Mouse (Mus musculus) MEL-GATA-1-ER (cell line): ENCODE results near the gene Ccdc69.
"Not testable (repeated sequence)": the region's sequence is repeated elsewhere in the genome, so short reads cannot be mapped to it uniquely, and the experiment has no call there.

Experiments
- DNase-seq: peaks from one replicate; pipeline ENCODE4 v3.0.0-alpha.2; 2012; ENCODE audit warnings: low read depth; ENCODE audit errors: extremely low read depth

Ccdc69 gene

DNA sequence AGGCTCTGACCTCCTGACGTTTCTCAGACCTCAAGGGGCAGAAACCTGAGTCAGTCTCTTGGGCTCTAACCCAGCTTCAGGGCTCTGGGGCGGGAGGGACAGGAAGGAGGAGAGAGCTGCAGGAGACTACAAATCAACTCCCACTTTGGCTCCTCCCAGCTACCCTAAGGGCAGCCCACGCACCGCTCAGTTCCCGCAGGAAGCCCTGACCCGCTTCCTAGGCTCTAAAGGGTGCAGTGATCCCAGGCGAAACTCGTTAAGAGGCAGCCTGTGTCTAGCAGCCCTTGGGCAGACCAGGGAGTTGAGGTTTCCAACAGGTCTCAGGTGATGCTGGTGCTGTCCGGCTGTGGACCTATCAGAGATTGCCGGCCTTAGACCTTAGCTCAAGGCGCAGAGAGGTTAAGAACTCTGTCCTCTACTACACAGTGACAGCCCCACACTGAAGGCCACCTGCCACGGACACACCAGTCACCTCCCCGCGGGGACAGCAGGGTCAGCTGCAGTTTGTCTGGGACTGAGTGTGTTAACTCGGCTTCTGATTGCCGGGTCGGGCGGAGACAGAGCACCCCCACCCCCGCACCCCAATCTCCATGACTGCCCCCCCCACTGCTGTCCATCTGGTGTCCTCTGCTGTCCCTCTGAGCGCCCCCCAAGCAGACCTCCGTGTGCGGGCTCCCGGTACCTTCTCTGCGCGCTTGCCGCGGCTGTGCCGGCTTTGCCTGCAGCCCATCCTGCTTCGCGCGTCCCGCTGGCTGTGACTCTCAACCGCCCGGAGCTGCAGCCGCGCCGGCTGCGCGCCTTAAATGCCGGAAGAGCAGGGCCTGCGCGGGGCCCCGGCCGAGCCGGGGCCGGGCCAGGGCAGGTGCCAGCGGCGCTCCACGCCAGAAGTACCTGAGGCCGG, at the start of gene Ccdc69:
Gene Ccdc69, minus strand, starts transcription at position 801 of the 901 bp plus-strand sequence.
- DNase-seq, result peak; percentile 31

DNA sequence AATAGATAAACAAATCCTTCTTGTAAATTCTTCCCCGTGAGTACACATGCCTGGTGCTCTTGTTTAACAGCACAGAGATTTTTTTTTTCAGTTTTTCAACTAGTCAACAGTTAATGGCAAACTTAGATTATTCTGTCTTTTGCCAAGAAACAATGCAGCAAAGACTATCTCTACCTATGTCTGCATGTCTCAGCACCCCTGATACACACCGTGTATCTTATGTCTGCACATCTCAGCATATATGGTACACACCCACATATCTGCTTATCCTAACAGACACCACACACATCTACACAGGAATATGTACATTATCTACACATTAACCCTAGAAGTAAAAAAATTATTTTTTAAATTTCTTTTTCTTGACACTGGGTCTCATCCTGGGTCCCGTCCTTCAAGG, 48.7 kb upstream of the Ccdc69 start:
- DNase-seq, result no peak

DNA sequence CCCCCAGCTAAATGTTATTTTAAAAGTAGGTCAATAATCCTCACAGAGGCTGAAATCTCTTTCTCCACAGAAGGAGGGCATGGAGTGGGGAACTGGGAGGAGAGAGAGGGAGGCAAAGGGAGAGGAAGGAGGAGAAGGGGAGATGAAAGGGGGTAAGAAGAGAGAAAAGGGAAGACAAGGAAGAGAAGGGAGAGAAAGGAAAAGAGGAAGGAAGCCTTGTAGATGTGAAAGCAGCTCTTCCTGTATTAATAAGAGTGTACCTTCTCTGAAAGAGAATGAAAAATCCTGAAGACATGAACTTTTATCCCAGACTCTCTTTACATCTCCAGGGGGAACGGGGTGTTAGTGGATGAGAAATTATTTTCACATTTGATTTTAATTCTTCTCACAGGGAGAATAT, 43.5 kb upstream of the Ccdc69 start:
- no peak for DNase-seq

DNA sequence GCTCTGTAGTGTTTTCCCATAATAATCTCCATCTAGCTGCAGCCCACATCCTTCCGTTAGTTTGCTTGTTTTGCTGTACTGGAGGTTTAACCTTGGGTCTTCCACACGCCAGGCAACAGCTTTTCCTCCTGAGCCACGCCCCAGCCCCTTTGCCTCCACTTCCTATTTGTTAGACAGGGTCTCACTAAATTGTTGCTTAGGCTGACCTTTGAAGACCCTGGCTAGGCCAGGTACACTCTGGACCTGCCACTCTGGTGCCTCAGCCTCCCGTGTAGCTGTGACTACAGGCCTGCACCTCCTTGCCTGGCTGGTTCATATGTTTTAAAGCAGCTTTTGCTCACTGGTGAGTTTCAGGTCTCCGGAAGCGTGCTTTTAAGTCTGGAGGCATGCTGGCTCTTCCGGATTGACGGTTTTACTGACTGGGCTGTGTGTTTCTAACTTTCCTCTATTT, 42.9 kb upstream of the Ccdc69 start:
- no peak for DNase-seq

DNA sequence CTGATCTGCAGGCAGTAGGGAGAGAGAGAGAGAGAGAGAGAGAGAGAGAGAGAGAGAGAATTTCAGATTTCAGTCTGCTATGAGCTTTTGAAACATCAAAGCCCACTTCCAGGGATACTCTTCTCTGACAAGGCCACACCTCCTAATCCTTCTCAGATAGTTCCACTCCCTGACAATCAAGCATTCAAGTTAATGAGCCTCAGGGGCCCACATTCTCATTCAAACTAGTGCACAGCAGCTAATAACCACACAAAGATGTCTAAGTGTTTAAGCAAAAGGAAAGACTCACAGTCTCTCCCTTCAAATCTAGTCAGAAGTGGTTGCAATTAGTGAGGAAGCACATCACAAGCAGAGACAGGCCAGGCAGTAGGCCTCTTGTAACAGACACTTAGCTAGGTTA, 42.3 kb upstream of the Ccdc69 start:
- no peak for DNase-seq

DNA sequence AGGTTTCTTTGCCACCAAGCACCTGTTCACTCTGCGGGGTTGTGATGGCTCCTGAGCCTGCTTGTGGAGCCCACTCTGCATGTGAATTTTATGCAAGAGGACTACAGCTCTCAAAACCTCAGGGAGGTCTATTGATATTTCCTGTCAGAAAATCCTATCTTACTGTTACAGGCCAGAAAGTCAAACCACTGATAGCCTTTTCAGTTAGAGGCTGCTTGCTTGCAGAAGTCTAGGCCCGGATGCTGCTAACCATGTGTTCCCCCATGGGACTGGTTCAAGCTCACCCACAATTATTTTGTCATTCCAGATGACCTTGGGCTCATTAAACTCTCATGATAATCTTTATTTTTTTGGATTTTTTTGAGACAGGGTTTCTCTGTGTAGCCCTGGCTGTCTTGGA, 39.1 kb upstream of the Ccdc69 start:
- no peak for DNase-seq

DNA sequence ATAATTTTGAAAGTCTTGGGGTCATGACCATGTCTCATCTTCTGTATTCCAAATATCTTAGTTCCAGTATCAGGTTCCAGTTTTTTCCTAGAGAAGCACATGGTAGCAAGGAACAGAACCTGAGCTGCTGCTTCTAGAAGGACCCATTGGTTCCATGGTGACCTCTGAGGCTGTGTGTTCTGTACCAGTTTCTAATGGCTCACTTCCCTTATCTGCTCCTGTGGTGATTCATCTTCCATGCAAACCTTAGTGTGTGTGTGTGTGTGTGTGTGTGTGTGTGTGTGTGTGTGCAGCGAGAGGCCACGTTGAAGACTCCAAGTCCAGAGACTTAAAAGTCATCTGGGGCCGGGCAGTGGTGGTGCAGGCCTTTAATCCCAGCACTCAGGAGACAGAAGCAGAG, 38.1 kb upstream of the Ccdc69 start:
- no peak for DNase-seq

DNA sequence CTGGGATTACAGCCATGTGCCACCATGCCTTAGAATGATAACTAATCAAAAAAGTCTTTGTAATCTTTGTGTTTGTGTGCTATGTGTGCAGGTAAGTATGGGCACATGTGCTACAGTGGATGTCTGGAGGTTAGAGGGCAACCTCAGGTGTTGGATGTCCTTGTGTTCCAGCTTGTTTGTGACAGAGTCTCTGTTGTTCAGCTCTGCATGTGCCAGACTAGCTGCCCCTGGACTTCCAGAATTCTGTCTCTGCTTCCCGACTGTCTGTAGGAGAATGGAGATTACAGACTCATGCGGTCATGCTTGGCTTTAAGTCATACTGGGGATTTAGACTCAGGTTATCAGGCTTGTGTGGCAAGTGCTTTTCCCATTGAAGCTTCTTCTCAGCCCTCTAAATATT, 36.4 kb upstream of the Ccdc69 start:
- no peak for DNase-seq

DNA sequence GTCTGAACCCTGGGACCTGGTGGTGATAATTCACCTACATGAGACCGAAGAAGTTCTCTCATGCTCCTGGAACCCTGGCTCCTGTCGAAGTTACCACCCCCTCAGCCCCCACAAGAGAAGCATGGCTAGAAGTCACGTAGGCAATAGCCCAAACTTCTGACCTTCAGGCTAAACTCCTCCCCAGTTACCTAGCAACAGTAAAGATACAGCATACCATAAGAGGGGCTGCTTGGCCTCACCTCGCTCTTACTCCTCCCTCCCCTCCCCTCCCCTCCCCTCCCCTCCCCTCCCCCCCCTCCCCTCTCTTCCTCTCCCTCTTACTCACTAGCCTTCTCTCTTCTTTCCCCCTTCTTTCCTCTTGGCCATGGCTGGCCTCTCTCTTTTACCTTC, 35.9 kb upstream of the Ccdc69 start:
- not testable (repeated sequence) for DNase-seq

DNA sequence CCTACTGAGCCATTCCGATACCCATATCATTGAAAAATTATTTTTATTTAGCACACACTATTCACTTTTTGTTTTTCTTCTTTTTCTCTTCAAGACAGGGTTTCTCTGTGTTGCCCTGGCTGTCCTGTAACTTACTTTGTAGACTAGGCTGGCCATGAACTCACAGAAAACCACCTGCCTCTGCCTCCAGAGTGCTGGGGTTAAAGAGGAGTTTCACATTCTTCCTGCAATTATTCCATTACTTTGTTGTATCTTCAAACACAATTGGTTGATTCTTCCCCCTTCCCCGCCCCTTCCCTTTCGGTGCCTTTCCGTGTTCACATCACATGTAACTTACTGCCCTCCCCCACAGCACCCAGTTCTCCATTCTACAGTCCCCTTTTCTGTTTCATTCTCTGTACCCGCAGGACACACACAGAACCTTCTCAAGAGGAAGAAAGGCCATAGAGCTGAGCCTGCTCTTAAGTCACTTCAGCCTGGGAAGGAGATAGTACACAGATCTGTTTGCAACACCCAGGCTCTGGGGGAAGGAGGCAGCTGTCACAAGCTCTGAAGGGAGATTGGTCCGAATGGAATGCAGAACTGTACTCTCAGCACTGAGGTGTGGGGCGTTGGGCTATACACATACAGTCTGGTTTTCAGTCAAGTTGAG, 35.4 kb upstream of the Ccdc69 start:
- peak; percentile 86 for DNase-seq

DNA sequence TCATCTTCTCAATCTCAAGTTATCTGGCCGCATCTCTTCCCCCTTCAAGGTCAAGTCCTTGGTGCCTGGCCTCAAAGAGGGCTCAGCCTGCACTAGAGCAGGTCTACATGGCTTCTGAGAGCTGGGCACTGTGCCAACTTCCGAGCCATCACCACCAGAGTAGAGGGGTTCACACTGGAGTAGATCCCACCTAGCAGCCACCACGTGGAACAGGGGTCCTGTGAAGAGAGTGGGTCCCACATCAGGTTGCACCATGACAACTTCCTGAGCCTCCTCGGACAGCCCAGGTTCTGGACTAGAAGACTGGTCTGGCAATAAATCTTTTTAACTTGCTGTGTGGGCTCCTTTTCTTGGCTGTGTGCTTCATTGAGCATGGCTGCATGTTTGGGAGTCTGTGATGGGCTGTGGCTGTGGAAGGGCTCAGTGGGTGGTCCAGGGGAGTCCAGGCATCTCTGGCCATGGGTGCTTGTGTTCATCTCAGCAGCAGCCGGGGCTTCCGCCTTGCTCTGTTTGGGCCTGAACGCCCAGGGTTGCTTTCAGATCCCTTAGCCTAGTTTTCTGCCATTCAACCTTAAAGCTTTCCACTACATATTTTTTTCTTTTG, 32.7 kb upstream of the Ccdc69 start:
- DNase-seq, result no peak

DNA sequence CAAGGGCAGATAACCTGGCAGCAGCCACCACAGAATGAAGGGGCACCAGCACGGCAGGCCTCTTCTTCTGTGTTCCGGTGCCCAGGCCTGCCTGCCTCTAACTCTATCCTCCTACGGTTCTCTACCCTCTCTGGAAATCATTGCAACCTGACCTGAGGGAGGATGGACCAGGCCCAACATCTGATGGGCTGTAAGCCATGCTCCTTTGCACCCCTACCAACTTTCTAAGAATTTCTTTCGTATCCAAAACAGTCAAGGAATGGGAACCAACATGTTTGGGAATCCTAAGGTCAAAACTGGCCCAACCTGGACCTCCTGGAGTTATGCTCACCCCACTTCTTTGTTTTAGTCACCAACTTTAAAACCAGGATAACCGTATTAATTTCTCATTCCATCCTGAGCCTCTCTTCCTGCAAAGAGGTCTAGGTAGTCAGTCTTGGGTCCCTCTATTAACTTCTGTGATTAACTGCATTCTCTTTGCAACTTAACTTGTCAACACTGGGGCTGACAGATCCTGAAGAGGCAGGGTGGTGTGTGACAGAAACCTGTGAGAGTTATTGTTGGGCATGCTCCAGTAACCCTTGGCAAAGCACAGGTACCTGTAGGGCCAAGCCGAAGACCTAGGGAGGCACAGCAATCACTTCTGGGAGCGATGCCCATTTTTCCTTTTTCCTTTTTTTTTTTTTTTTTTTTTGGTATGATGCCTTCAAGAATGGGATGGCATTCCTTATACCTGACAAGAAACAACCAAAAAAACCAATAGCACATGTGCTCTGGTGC, 31.8 kb upstream of the Ccdc69 start:
- no peak for DNase-seq

DNA sequence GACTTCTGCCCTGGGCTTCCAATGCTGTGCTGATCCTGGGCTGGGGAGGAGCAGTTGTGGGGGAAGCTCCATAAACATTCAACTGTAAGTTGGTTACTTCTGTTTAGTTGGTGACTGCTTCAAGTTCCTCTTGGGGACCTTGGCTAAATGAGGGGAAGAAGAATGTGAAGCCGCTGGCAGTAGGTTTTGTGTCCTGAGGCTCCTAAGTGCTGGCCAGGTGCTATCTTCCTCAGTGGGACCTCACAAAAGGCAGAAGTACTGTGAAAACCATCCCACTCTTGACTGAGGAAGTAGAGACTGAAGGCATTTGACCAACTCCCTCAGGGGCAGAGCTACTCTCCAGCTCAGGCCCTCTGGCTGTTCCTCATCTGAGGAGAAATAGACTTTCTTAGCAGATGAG, 28.7 kb upstream of the Ccdc69 start:
- no peak for DNase-seq

DNA sequence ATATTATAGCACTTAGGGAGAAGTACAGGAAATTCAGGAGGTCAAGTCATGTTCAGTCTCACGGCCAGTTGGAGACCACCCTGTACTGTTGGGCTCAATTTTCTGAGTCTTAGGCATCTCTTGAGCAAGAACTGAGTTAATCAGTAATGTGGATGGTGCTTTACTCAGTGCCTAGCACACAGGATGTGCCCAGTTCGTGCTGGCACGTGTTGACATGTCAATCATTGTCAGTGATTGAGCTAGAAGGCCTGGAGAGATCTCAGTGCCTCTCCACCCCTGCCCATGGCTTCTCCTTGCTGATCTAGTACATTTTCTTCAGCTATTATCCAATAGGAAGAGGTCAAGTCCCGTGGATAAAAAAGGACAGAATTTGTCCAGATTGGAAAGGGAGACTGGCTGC, 27.5 kb upstream of the Ccdc69 start:
- DNase-seq, result no peak

DNA sequence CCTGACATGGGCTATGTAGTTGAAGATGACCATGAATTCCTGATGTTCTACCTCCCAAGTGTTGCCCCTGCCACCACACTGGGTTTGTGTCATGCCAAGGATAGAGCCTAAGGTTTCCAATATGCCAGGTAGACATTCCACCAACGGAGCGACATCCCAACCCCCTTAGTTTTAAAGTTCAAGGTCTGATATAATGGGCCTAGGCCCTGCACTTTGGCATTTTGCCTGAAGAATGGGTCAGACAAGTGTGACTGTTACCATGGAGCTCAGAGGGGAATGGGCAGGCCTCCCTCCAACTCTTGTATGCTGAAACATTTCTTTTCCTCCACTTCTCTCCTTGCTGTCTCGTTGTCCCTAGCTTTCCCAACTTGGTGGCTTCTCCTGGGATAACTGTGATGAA, 25.3 kb upstream of the Ccdc69 start:
- DNase-seq, result no peak

DNA sequence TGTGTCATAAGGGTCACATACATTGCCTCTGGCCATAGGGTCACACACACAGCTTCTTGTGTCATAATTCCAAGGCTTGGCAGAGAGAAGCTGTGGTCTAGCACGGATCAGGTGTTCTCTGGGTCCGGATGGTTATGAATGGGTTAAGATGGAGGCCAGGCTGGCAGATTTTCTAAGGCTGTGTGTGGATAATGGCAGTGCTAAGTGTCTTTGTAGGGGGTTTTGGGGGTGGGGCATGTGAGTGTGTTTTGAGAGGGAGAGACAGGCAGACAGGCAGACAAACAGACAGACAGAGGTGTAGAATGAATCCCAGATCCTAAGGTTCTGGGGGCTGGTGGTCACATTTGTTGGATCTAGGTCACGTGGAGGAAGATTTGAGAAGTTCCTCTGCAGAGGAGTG, 24.1 kb upstream of the Ccdc69 start:
- DNase-seq, result no peak

DNA sequence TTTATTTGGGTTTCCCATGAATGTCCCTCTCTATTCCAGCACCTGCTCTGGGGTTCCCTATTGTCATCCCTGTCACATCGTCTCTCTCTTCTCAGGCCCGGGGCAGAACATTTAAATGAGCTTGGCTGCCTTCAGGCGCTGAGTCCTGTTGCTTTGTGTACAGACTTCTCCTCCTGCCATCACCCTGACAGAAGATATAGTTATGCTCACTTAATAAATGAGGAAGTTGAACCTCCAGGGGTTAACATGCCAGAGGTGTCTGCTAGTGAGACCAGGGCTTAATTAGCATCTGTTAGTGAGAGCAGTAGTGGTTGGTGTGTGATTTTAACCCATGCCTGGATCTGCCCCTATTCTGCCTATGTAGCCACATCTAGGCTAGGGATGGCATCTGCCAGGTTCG, 21.9 kb upstream of the Ccdc69 start:
- DNase-seq, result peak; percentile 73

DNA sequence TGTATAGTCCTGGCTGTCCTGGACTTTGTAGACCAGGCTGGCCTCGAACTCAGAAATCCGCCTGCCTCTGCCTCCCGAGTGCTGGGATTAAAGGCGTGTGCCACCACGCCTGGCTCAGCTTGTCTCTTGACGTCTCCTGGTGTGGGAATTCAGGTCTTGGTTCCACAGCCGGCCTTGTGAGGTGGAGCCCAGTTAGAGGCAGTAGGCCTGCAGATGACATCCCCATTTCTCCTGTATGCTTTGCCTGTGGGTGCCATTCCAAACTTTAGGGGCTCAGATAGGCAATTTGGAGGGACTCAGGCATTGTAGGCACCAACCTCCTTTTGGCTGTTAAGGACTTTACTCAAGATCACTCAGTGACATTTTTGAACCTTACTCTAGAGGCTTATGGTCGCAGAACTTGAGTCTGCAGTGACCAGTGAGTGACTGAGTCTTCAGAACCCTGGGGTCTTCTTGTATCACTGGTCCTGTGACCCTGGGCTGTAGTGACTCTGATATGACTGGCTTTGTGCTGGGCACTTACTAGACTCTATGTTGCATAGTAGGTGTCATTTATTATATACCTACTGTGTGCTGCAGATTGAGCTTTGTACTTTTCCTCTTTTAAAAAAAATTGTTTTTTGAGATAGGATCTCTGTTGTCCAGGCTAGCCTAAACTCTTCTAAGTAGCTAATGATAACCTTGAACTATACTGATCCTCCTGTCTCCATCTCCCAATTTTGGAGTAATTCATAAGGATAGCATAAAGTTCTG, 21.3 kb upstream of the Ccdc69 start:
- DNase-seq, result no peak

DNA sequence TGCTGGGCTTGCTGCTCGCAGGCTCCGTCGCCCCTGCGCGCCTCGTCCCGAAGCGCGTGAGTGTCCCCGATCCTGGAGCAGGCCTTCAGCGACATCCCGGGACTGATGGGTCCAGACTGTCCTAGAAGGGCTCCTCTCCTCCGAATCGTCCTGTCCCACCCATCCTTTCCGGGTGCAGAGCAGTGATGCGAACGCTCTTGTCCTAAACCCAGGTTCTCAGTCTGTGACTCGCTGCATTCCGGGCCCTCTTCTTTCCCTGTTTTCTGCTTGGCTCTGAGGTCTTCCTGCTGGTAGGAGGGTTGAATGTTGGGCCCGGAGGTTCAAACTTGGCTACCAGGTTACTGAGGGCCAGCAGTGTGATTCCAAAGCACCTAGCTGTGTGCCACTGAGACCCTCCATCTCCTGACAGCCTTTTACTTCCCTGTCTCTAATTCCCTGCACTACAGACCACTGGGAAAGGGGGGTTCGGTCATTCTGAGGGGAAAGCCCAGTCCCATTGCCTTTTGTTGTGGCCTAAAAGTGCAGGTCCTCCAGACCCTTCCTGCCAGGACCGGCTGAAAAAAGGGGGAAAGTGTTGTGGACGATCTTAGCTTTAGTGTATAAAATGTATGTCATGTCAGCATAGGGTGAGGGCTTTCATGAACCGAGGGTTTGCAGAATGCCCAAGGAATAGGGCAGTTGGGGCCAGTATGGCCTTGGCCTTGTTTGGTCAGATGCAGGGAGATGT, 20.4 kb upstream of the Ccdc69 start:
- no peak for DNase-seq

DNA sequence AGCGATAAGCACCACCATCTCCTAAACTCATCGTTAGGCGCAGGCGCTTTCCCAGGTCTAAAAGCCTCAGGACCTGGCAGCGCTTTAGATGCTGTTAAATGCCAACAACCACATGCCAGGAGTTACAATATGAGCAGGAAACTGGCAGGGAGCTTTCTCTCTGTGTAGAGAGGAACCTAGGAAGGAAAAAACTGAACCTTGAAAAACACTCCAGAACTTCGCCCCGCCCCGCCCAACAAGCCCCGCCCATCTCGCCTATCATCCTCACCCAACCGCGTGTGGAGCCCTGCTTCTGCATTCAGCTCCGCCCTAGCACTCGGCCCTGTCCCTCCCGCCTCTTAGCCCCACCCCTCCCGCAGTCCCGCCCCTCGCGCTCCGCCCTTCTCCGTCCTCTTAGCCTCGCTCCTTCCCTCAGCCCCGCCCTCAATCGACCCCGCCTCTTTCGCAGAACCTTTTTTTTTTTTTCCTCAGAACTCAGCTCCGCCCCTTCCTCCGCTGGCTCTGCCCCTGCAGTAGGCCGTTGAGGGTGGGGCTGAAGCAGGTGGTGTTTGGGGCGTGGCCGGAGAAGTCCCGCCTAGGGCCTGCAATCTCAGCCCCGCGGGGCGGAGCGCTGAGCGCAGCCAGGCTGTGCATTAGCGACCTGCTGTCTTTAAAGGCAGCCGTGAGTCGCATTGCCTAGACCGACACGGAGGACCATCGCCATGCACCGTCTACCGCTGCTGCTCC, 19.7 kb upstream of the Ccdc69 start, which contains the start of gene Gm2a:
Gene Gm2a, plus strand, starts transcription at position 653 of the 726 bp plus-strand sequence.
- peak; percentile 84 for DNase-seq
